Mouse (Mus musculus) kidney, adult 8-10 months (tissue): Measurements from ENCODE around the gene Ctsll3.
A peak's percentile ranks its signal among the peaks of the same experiment; 100 is the strongest.

ENCODE experiments used
- DNase-seq, 2 experiments: peaks; one replicate each; pipeline ENCODE4 v3.0.0; 2022

The Ctsll3 gene

GRCm38 (mm10) chr13:60802749-60803148 is at the start of gene Ctsll3:
Ctsll3 (minus strand) TSS chr13:60802849.
- no peak for DNase-seq

GRCm38 (mm10) chr13:60848241-60849120 is 45.8 kb upstream of the Ctsll3 start:
- peak in 1 of 2 experiments; percentile 1 for DNase-seq

- no peak for DNase-seq
These were observed 40.5 kb upstream of the Ctsll3 start for GRCm38 (mm10) chr13:60843153-60843552.

- DNase-seq = no peak
These were observed 40.1 kb upstream of the Ctsll3 start for GRCm38 (mm10) chr13:60842703-60843102.

GRCm38 (mm10) chr13:60839353-60839902 is 36.8 kb upstream of the Ctsll3 start:
- DNase-seq = no peak

GRCm38 (mm10) chr13:60826052-60826451 is 23.4 kb upstream of the Ctsll3 start:
- peak in 1 of 2 experiments; percentile 8 for DNase-seq

GRCm38 (mm10) chr13:60820486-60821175 is 18.0 kb upstream of the Ctsll3 start:
- no peak for DNase-seq

- peak; percentile 5 to 26 for DNase-seq
These were observed 16.8 kb upstream of the Ctsll3 start for GRCm38 (mm10) chr13:60819469-60819868.

GRCm38 (mm10) chr13:60813722-60814121 is 11.1 kb upstream of the Ctsll3 start:
- DNase-seq = no peak

GRCm38 (mm10) chr13:60812768-60813167 is 10.1 kb upstream of the Ctsll3 start:
- no peak for DNase-seq

GRCm38 (mm10) chr13:60809690-60810089 is 7.0 kb upstream of the Ctsll3 start:
- DNase-seq = no peak

GRCm38 (mm10) chr13:60789466-60789865 is 13.2 kb downstream of the Ctsll3 start:
- no peak for DNase-seq

- no peak for DNase-seq
These were observed 16.4 kb downstream of the Ctsll3 start, which contains the start of gene BC051665 for GRCm38 (mm10) chr13:60786264-60786663. BC051665 (minus strand) TSS chr13:60786364.

- DNase-seq = no peak
These were observed 19.3 kb downstream of the Ctsll3 start for GRCm38 (mm10) chr13:60783301-60783700.

- DNase-seq = no peak
These were observed 22.1 kb downstream of the Ctsll3 start for GRCm38 (mm10) chr13:60780534-60780933.

GRCm38 (mm10) chr13:60761161-60761560 is 41.5 kb downstream of the Ctsll3 start:
- no peak for DNase-seq

- DNase-seq = no peak
These were observed 42.3 kb downstream of the Ctsll3 start for GRCm38 (mm10) chr13:60760392-60760791.

- DNase-seq = peak in 1 of 2 experiments; percentile 54
These were observed 43.5 kb downstream of the Ctsll3 start for GRCm38 (mm10) chr13:60759136-60759535.

- DNase-seq = no peak
These were observed 45.4 kb downstream of the Ctsll3 start for GRCm38 (mm10) chr13:60757292-60757691.

GRCm38 (mm10) chr13:60755251-60755650 is 47.4 kb downstream of the Ctsll3 start:
- DNase-seq = no peak

- DNase-seq = no peak
These were observed 49.4 kb downstream of the Ctsll3 start for GRCm38 (mm10) chr13:60753216-60753615.

GRCm38 (mm10) chr13:60750930-60751329 is 51.7 kb downstream of the Ctsll3 start:
- no peak for DNase-seq

- no peak for DNase-seq
These were observed 54.1 kb downstream of the Ctsll3 start for GRCm38 (mm10) chr13:60748556-60748955.
